Mouse (Mus musculus) brain, embryonic 14.5 days (tissue): ENCODE data around the gene Crip2. TPM values are rescaled to one million over a fixed set of nuclear protein-coding genes. Genes with fewer than 3 reads are reported as not detected.

ENCODE experiments used
- DNase-seq: peaks from one replicate; pipeline ENCODE4 v3.0.0-alpha.2; 2011; ENCODE audit warnings: low read depth
- CTCF ChIP-seq: fragments of 200-500 bp; IDR thresholded peaks from 2 replicates; pipeline ENCODE4 v1.5.1; 2012; ENCODE audit warnings: inconsistent platforms, mild to moderate bottlenecking, moderate library complexity, borderline replicate concordance; ENCODE audit not compliant: insufficient read depth, insufficient read length; ENCODE audit errors: extremely low read depth
- POLR2A ChIP-seq: fragments of 200-500 bp; IDR thresholded peaks from 2 replicates; pipeline ENCODE4 v1.6.1; 2012; ENCODE audit warnings: mild to moderate bottlenecking, inconsistent platforms, borderline replicate concordance; ENCODE audit not compliant: poor library complexity, insufficient read depth, insufficient read length, severe bottlenecking; ENCODE audit errors: extremely low read depth
- polyA plus RNA-seq: library from polyadenylated mRNA; depleted of rRNA; stranded (reverse); fragments of >200 nt; gene quantifications from 2 replicates; pipeline ENCODE4 v1.2.3, GENCODE M21; 2012

Gene Crip2
- polyA plus RNA-seq, 1 experiment = 303 TPM

DNA sequence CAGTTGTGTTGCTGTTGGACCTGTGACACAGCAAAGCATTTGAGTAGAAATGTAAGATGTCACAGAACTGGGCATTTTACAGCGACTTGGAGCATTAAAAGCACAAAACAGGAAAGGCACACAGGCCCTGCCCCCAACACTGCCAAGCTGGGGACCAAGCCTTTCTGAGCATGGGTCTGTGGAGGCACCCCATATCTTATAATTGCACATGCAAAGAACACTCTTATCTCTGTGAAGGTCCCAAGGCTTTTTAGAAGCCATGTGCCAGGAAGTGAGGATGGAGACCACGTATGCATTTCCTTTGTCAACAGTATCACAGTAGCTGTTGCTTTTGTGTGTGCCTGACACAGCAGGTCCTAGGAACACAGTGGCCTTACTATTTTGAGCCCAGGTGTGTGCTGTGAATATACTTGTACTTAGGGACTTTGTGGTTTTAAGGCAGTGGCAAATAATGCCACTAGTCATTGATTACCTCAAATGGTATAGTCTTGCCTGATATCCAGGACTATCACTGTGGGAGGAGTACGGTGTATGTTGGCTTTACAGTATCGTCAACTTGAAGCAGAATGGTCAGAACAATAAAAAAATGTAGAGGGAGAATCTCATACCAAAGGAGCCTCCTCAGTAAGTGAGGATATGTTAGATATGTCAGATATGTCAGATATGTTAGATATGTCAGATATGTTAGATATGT is 32.5 kb upstream of the Crip2 start:
- TF ChIP-seq CTCF (no peak), POLR2A (no peak)
- no peak for DNase-seq

DNA sequence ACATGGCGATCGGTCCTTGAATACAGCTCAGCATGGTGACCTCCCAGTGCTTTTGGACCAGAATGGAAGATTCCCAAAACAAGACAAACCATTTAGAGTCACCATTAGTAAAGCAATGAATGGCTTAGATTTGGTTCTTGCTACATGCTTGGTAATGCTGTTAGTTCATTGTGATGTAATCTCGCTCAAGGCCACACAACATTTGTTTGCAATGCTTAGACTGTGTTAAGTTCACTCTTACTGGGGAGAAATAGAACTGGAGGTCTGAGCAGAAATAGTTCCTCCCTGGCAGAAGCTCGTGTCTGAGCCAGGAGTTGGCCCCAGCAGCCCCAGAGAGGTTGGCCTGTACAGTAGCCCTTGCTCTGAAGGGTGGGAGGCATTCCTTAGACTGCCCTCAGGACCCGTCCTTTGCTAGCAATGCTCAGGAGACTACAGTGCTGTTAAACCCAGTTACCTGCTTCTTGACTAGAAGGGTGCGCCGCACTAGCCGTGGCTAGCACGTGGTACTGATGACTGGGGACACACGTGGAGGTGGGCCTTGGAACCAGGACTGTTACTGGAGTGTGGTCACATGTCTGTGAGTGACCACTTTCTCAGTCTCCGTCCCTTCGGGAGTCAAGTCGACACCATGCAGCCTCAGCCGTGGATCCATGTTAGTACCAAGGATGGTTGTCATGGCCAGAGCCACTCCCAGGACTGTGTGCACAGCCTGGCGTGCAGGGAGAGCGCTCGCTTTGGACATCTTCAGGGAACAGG is 31.3 kb upstream of the Crip2 start:
- no peak for TF ChIP-seq POLR2A
- TF ChIP-seq CTCF = no peak
- DNase-seq = no peak

DNA sequence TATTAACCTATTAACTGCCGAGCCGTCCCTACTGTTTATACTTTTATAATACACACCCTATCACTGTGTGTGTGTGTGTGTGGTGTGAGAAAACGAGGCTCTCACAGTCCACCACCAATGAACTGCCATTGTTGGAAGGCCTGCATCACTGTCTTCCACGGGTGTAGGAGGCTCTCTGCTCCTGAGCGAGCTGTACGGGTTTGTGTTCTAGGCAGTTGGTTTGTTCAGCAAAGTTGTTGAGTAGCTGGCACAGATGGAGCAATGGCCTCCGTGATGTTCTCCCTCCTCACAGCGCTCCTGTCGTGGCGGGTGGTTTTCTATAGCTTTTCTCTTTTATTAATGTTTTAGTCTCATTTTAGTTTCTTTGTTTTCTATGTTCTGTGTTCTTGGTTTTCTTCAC is 30.2 kb upstream of the Crip2 start:
- TF ChIP-seq POLR2A (no peak), CTCF (no peak)
- no peak for DNase-seq

DNA sequence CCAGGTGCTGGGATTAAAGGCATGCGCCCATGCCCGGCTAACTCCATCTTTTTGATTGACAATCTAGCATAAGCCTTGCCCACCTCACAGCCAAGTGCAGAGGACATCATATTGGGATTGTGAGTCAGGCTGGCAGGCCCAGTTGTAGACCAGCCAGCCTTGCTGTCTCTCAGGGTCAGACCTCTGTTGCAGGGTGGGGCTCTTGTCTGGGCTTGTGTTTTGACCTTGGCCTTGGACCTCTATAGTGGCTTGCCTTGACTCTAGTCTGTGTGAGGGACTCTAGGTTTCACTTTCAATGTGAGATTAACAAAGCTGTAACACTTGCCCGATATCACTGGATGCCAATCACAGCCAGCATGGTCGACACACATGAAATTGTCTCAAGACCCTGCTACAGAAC is 25.9 kb upstream of the Crip2 start:
- no peak for TF ChIP-seq CTCF
- no peak for TF ChIP-seq POLR2A
- DNase-seq = no peak

DNA sequence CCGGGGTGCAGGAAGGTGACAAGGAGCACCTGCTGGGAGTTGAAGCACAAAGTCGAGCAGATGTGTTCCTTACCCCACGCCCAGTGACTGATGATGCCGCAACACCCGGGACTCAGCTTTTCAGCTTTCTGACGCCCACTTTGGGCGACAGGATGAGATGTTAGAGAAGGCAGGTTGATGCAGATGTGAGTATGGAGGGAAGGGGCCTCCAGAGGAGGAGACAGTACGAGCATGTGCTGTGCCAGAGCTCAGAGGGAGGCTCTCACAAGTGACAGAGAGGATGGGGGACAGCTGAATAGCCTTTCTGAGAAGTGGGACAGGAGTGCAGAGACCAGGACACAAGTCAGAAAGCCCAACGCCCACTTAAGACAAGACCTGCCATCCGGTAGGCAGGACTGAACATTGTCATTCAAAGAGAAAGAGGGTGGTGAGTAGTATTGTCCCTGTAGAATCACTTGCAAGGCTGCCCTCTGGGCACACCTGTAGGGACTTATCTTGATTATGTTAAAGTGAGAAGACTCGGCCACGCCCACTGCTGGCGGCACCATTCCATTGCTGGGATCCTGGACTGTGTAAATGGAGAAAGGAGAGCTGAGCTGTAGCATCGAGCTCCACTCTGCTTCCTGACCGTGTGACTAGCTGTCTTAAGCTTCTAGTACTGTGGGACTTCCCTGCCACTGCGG is 25.0 kb upstream of the Crip2 start:
- no peak for TF ChIP-seq POLR2A
- no peak for TF ChIP-seq CTCF
- DNase-seq = no peak

DNA sequence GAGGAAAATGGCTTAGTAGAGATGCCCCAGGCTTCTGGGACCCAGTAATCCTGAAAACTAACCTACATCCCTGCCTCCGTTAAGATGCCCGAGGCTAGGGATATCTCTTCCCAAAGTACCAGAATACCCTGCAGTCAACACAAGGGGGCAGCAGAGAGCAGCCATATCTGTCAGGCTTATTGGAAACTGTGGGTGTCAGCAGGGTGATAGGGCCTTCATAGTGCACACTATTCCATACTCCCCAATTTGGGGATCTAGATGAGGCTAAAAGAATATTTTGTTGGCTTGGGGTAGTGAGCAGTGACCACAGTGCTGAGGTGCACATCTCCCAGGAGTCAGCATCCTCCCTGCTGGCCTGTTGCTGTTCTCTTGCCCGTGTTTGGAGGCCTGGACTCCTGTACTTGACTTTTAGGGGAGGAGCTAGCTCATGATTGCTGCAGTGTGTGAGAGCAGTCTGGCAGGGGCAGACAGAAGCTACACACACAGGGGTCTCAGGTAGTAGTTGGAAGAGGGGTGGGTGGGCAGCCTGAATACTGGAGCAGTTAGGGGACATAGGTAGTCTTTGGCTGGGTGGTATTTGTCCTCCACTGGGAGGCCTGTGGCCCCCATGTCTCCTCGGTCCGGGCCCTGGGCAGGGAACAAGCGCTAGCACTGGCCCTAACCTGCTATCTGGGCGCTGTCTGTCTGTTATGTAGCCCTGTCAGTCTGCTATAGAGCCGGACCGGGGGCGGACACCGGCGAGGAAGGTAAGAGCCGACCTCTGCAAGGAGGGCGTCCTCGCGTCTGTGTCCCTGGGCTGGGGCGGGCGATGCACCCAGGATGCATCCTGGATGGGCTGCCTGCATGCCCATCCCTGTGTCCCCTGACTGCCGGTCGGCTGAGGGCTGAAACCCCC is 20.3 kb upstream of the Crip2 start:
- DNase-seq = peak; percentile 85
- TF ChIP-seq CTCF (peak; percentile 88; the same call in 1 of the 2 replicates), POLR2A (no peak)

DNA sequence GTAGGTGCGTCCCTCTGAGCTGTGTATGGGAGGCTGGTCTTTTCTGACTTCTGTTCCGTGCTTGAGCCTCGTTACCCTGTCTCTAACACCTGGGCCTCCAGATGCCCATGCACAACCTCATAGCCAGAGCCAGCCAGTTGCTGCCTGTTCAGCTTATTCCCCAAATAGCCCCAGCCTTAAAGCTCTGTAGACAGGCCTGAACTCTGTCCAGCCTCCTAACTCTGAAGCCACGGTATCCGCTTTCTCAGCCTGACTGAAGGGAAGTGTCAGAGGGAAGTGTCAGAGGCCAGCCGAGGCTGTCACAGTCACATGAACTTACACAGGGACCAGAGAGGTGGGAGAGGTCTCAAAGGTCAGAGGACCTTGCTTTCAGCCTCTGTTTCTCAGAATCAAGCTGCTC is 15.3 kb upstream of the Crip2 start:
- no peak for DNase-seq

DNA sequence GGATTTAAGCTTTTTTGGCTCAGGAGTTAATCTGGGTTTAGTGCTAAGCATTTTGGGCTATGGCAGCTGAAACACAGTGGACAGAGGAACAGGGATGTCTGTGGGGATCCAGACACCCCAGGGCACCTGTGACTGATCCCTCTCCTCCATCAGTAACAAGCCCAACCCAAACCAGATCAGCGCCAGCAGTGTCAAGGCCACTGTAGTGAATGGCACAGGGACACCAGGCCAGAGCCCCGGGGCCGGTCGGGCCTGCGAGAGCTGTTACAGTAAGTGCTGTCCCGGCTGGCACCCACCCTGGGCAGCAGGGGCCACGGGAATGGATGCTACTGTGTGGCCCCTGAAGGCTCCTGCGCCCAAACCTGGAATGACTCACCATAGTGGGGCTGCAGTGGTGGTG is 9.3 kb upstream of the Crip2 start:
- TF ChIP-seq CTCF (no peak), POLR2A (no peak)
- DNase-seq = no peak

More for the DNA sequence above, 15.3 kb upstream of the Crip2 start:
- TF ChIP-seq POLR2A (no peak), CTCF (no peak)

DNA sequence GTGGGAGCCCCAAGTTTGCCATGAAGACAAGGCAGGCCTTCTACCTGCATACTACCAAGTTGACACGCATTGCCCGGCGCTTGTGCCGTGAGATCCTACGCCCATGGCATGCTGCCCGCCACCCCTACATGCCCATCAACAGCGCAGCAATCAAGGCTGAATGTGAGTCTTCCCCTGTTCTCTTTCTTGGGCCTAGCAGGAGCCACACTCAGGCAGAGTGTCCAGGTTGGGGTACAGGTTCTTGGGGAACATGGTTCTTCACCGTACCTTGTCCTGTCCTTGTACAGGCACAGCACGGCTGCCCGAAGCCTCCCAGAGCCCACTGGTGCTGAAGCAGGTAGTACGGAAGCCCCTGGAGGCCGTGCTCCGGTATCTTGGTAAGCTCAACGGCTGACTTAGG is 8.4 kb upstream of the Crip2 start:
- TF ChIP-seq POLR2A = no peak
- no peak for TF ChIP-seq CTCF
- DNase-seq = no peak

DNA sequence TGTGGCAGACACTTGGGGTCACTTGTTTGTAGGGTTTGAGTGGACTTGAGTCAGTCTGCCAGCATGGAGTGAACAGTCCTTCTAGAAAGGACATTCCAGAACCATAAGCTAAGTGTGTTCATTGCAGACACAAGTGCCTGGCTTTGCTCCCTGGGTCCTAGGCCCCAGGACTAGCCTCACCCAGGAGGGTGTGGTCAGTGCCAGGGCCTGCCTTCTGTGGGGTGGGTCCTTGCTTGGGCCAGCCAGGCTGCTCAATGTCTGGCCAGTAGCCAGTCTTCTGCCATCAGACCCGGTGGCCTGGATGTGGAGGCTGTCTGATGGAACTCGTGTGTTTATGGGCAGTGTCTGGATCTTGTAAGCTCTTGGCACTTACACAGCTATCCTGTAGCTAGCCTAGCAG is 7.5 kb upstream of the Crip2 start:
- no peak for TF ChIP-seq CTCF
- TF ChIP-seq POLR2A = no peak
- no peak for DNase-seq

DNA sequence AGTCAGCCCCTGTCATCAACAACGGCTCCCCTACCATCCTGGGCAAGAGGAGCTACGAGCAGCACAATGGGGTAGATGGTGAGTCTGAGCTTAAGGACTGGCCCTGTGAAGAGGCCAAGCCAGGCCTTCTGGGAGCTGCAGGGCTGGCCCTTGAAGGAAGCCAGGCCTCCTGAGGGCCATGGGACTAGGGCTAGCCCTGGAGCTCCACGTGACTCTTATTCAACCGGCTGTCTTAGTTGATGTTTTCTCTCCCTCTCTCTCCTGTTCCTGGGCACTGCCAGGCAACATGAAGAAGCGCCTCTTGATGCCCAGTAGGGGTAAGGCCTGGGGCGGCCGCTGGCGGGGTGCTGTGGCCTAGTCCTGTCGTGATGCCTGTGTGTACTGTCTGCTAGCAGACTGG is 6.8 kb upstream of the Crip2 start:
- TF ChIP-seq CTCF = no peak
- TF ChIP-seq POLR2A = no peak
- DNase-seq = no peak

DNA sequence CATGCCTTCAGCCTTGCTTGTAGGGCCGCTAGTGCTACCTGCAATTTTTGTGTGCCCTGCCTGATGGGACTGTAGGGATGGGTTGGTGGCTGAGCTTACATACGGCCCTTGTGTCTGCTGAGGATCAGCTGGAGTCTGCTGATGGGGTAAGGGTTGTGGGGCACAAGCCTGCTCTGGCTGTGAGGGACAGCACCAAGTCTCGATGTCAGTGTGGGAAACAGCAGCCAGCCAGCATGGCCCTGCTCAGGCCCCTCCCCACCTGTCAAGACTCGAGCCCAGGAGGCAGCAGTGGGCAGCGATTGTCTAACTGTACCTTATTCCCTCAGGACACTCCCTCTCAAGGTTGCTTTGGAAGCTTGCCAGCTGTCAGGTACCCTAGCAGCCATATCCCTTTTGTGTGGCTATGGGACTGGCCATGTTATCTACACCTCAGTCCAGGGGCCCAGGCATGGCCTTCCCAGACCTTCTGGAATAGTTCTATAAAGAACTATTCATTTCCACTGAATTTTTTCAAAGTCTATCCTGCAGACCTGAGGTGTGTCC is 6.1 kb upstream of the Crip2 start:
- no peak for TF ChIP-seq POLR2A
- TF ChIP-seq CTCF = no peak
- DNase-seq = no peak
